Mouse (Mus musculus) megakaryocyte progenitor cell, adult 5-6 weeks (primary cell): ENCODE data around the gene Mrps18b. TPM values are rescaled to one million over a fixed set of nuclear protein-coding genes. Genes with fewer than 3 reads are reported as not detected.
A peak's percentile ranks its signal among the peaks of the same experiment; 100 is the strongest.
"Not testable (repeated sequence)": the region's sequence is repeated elsewhere in the genome, so short reads cannot be mapped to it uniquely, and the experiment has no call there.

ENCODE experiments used
- ATAC-seq: replicated peaks from 2 replicates; pipeline ENCODE4 v1.8.0; 2016; ENCODE audit warnings: mild to moderate bottlenecking, moderate TSS enrichment, inconsistent platforms; ENCODE audit not compliant: poor library complexity
- total RNA-seq, 2 experiments: library from RNA; stranded (forward) in 1 of 2; stranded (reverse) in 1 of 2; fragments of 157-497, 149-512 nt in 1 of 2; fragments of 200-1000 nt in 1 of 2; gene quantifications; 2 replicates each; pipeline versions ENCODE4 v1.2.3 to v1.2.4; 2015 to 2017

The Mrps18b gene
- total RNA-seq (2015) (96.2 and 142 TPM in 2 replicates), total RNA-seq (2017) (68.3 and 76.4 TPM in 2 replicates)

GRCm38 (mm10) chr17:35916297-35917142 lies at the start of gene Mrps18b, which contains the start of gene Ppp1r10:
Mrps18b (minus strand) TSS chr17:35916389.
Ppp1r10 (plus strand) TSS chr17:35916434.
- peak; percentile 72 for ATAC-seq

DNA sequence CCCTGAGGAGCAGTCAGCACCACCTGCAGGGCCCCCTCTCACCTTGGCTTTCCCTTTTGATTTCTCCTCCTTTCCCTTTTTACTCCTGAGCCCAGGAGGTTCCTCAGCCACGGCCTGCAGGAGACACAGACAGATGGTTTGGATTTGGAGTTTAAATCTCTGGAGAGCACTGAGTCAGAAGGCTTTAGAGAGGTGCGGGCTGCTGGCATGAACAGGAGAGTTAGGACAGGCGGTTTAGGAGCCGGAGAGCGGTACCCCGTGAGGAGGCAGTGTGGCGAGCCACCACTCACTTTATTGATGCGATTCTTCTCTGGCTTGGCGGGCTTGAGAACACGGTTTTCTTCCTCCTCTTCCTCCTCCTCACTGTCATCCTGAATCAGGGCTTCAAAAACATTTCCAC lies 47.1 kb upstream of the Mrps18b start:
- ATAC-seq = no peak

DNA sequence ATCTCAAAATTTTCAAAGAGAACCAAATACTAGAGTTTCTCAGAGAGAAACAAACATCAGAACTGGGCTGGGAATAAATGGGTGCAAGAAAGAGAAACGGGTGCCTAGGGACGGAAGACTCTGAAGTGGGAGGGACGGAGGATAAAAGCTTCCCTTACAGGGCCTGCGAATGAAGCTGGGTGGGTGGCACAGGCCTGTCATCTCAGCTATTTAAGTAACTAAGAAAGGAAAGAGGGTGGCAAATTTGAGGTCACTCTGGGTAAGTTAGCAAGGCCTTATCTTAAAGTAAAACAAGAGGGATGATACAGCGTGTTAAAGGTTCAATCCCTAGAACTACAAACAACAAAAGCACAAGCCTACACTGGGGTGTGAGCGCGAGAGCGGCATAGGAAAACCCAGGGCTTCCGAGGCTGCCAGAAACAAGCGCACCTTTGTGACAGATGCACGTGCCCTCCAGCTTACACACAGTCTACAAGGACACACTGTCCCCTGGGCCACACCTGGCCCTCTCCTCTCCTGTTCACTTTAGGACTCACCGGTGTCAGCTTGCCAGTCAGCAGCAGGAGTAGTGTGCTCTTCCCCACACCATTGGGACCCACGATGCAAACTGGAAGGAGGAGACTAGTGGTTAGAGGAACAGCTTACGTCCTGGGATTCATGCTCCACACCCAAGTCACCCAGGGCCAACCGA lies 42.5 kb upstream of the Mrps18b start:
- no peak for ATAC-seq

DNA sequence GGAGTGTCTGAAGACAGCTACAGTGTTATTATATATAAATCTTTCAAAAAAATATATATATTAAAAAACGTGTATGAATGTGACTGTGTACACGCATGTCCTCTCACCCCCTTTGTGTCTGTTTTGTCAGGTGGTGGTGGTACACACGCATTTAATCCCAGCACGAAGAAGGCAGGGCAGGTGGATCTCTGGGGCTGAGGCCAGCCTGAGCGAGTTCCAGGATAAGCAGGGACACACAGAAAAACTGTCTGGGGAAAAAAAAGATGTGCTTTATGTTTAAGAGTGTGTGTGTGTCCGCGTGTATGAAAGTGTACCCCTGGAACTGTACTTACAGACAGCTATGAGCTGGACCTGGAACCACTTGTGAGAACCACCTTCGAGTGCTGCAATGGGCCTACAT lies 38.5 kb upstream of the Mrps18b start:
- no peak for ATAC-seq

DNA sequence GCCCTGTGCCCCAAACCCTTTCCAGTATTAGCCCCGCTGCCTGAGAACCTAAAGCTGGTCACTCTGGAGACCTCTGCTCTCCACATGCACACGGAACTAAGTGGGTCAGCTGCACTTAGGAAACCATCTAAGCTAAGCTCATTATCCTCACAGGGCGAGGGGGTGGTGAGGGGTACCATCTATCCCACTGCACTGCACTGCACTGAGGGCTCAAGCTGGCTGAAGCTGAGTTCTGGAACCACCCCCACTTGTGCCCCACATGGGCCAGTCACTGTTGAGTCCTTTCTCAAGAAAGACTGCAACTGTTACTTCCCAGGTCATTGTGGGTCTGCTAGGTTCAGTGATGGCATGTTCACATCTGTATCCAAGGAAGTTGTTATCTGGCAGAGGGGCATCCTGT lies 36.4 kb upstream of the Mrps18b start:
- ATAC-seq = not testable (repeated sequence)

DNA sequence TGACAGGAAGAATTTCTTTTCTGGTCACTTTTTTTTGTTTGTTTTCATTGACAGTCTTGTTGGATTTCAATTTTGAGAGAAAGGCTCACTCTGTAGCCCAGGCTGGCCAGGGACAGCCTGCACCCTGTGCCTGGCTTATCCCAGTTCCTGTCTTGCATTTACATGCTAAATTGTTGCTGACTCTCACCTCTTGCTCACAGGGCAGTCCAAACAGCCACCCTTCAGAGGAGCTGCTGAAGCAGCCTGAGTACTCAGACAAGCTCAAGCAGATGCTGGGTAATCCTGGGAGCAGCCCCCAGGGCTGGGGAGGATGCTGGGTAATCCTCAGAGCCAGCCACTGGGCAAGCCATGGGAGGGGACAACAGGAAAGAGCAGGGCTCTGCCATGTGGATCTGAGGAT lies 34.8 kb upstream of the Mrps18b start:
- not testable (repeated sequence) for ATAC-seq

DNA sequence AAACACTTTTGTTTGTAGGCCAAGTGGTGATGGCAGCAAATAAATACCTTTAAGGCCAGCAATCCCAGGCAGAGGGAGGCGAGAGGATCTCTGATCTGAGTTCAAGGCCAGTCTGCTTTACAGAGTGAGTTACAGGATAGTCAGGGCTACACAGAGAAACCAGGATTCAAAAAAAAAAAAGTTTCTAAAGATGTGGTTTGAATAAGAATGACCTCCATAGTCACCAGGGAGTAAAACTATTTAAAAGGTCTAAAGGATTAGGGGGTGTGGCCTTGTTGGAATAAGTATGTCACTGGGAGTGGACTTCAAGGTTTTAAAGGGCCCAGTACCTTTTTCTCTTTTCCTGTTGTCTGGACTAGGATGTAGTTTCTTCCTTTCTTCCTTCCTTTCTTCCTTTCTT lies 23.8 kb upstream of the Mrps18b start:
- no peak for ATAC-seq

DNA sequence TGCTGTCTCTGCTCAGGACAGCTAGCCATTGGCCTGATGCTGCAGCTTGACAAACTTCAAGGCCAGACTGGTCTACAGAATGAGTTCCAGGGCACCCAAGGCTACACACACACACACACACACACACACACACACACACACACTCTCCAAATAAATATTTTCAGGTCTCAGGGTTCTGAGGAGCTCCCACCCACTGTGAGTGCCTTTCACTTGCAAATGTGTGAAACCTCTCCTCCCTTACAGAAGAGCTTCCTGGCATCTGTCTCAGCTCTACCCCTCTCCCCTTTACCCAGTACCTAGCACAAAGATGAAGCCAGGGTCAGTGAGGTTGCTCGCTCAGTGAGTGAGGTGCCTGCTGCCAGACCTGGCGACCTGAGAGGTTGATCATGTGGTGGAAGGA lies 22.9 kb upstream of the Mrps18b start:
- ATAC-seq = no peak

DNA sequence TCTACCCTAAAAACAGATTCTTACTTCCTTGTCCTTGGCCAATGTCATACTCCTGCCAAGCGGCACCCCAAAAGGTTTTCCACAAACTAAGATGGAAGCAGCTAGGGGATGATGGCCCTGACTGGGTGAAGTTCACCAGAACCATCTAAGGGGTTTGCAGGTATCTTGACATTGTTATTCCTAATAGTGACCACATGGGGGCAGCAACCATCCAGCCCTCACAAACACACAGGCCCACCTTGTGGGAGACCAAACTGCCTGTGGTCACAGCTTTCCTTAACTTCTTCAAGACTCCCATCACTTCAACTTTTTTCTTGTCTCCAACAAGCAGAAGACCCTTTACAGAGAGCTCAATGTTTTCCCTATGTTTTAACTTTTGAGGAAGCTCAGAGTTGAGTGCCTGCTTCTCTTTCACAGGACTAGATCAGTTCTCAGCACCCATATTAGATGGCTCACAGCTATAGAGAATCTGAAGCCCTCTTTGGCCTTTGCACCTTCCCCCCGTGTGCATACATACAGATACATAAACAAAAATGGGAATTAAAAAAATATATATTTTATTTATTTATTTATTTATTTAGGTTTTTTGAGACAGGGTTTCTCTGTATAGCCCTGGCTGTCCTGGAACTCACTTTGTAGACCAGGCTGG lies 21.6 kb upstream of the Mrps18b start:
- peak; percentile 98 for ATAC-seq

GRCm38 (mm10) chr17:35935763-35936162 lies 19.6 kb upstream of the Mrps18b start:
- peak; percentile 64 for ATAC-seq

- no peak for ATAC-seq
Observed at GRCm38 (mm10) chr17:35932608-35933007, 16.4 kb upstream of the Mrps18b start.

DNA sequence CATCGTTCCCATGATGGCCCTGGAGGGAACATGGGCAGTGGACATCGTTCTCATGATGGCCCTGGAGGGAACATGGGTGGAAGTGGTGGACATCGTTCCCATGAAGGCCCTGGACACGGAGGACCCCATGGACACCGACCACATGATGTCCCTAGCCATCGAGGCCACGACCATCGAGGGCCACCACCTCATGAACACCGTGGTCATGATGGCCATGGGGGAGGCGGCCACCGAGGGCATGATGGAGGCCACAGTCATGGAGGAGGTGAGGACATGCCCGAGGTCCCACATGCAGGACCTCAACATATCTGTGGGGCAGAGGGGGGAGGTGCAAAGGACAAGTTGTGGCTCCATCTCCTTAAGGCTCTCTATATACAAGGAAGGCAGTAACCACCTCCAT lies 14.4 kb upstream of the Mrps18b start:
- no peak for ATAC-seq

- no peak for ATAC-seq
Observed at GRCm38 (mm10) chr17:35929534-35929933, 13.3 kb upstream of the Mrps18b start.

- ATAC-seq = peak; percentile 83
Observed at GRCm38 (mm10) chr17:35927471-35927870, 11.3 kb upstream of the Mrps18b start.

GRCm38 (mm10) chr17:35923281-35923680 lies 7.1 kb upstream of the Mrps18b start:
- no peak for ATAC-seq

DNA sequence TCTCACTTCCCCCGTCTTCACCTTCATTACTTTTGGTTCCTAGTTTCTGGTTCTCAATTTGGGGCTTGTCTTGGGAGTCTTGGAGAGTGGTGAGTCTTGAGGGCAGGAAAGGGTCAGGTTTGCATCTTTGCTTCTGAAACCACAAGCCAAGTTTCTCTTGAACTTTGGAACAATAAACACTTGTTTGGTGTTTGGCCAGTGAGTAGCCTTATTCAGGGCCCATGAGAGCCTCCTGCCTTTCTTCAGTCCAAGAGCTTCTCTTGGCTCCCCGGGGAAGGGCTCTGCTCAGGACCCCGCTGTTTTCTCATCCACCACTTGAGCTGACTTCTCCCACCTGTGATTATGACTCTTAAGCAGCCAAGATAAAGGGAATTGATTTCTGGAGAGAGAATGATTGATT lies 6.4 kb upstream of the Mrps18b start:
- ATAC-seq = no peak

DNA sequence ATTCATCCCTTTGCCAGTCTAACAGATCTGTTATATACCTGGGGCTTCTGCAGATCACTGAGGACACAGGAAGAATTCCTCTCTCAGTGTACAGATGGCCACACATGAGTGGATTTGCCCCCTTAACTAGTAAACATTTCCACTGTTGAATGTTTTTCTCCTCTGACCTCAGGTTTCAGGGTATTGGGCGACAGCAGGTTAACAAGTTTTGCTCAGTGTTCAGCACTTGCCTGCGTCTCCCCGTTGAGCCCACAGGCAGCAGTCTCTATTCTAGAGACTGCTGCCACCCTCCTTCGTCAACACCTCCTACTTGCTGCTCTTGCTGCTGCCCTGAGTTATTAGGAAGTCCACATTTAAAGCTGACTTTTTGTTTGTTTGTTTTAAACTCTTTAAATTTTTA lies 5.5 kb upstream of the Mrps18b start:
- ATAC-seq = no peak

GRCm38 (mm10) chr17:35920862-35921562 lies 4.8 kb upstream of the Mrps18b start:
- no peak for ATAC-seq

DNA sequence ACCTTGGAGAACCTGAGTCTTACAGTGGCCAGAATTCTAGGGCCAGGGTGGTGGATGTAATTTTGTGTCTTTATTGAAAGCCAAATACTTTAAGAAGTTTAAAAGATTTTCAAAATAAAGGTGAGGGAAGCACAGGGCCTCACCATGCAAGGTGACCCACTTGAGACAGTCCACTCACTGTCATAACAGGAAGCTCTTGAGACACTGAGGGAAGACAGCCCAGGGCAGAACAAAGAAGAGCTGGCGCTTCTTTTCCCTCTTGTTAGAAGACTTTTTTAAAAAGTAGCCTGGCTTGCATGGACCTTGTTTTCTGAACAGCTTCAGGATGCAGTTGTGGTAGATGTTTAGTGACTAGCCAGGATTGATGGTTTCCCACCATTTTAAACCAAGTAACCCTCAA lies 4.2 kb upstream of the Mrps18b start:
- no peak for ATAC-seq

- ATAC-seq = peak; percentile 5; the same call in 1 of the 2 replicates
Observed at GRCm38 (mm10) chr17:35919864-35920301, 3.7 kb upstream of the Mrps18b start.
